Mouse (Mus musculus): Measurements from ENCODE around the gene Peak1. TPM values are rescaled to one million over a fixed set of nuclear protein-coding genes. Genes with fewer than 3 reads are reported as not detected.
A peak's percentile ranks its signal among the peaks of the same experiment; 100 is the strongest.

Gene Peak1
- polyA plus RNA-seq (2016; fragmentation: Nextera tagmentation; extraction: Ambion mirVana), result 5.4 and 5.7 TPM in 2 replicates

DNA sequence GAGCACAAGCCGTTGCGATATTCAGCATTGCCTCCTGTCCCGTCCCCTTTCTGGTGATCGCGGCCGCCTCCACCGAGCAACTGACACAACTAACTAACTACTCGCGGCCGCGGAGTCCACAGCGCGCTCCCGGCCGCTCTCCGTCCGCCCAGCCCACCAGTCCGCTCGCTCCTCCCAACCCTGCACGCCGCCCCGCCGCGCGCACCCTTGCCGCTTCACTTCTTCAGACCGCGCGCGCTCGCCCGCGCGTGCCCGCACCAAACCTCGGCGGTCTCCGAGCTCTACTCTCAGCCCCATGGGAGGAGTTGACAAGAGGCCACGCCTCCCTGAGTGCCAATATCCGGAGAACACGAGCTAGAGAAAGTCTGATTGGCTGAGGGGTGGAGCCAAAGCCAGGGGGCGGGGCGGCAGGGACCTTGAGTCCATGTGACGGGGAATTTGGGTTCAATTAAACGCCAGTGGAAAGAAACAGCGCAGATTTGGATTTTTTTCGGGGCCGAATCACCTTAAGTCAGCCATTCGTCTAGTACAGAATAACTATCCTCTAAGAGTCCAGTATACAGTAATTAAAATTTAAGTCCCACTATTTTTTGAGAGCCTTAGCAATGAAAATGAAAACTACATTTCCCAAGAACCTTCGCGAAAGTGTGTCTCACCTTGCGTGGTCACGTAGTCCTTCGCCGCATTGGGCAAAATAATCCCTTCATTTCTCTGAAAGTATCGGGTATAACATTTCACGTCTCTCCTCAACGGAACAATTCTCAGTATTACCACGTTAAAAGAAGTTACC lies at the start of gene Peak1, which contains the start of gene Hmg20a:
Gene Peak1, minus strand, starts transcription at position 120 of the 790 bp plus-strand sequence.
Gene Hmg20a, plus strand, starts transcription at position 662 of the 790 bp plus-strand sequence.
- WGBS (ENCODE audit: insufficient replicate concordance), result under 1% methylated on average over 59 of the region's 59 CpGs
- Histone ChIP-seq H3K36me3 (peaks cover 2% of the 10 kb centered on the region; the same call in 1 of the 2 replicates), H3K27ac (peak within 1 kb of the TSS; percentile 89), H3K27me3 (replicated peaks) (no peaks in the 10 kb centered on the region), H3K9ac (peak within 1 kb of the TSS; percentile 89), H3K4me1 (peaks cover 60% of the 10 kb centered on the region), H3K9me3 (replicated peaks) (no peaks in the 10 kb centered on the region), H3K4me3 (peak within 1 kb of the TSS; percentile 83), H3K4me2 (peak within 1 kb of the TSS; percentile 97)
- peak; percentile 97 for ATAC-seq

DNA sequence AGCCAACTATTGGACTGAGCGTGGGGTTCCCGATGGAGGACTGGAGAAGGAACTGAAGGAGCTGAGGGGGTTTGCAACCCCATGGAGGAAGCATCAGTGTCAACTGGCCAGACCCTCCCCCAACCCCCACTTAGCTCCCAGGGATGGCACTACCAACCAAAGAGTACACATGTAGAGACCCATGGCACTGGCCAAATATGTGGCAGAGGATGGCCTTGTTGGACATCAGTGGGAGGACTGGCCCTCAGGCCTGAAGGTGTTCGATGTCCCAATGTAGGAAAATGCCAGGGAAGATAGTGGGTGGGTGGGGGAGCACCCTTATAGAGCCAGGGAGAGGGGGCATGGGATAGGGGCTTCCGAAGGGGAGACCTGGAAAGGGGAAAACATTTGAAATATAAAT lies 48.4 kb upstream of the Peak1 start:
- no peak for ATAC-seq
- H3K4me3 ChIP-seq, result no peak overlapping the region

DNA sequence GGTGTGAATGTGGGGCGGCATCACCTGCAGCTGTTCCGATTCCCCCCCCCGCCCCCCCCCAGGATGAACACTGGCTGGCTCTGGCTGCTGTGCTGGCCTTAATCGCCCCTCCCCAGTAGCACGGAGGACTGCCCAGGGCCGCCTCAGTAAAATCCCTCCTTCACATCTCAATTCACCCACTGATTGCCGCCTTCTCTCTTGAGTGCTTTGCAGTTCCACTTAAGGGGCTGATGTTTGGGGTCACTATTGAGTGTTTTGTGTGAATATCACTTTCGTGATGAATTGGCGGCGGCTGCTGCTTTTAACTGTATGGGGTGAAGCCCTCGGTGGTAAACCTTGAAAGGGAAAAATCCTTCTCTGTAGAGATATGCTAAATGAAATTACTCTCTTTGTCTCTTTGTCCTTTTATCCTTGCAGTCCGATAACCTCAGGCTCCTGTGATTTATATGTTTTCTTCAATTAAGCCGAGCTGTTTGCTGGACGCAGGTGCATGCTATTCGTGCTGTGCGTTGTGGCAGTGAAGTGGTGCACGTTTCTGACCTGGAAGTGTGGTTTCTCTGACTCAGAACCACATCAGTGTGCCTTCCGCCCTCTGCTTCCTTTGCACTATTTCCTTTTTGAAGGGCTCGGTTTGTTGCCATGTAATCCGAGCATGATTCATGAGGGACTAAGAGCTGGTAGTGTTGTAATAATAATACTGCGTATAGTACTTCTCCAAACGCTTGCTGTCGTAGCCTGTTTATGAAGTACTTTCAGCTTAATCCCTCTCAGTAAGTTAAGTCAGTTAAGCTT lies 47.2 kb upstream of the Peak1 start:
- no peak overlapping the region for H3K9ac ChIP-seq
- H3K9me3 ChIP-seq (replicated peaks), result no peaks in the 10 kb centered on the region
- H3K4me1 ChIP-seq, result peaks cover 14% of the 10 kb centered on the region; the same call in 1 of the 2 replicates
- WGBS (ENCODE audit: insufficient replicate concordance), result 36% methylated on average over 23 of the region's 23 CpGs
- H3K36me3 ChIP-seq, result peaks cover 14% of the 10 kb centered on the region
- no peak overlapping the region for H3K4me3 ChIP-seq
- H3K27me3 ChIP-seq (replicated peaks), result no peaks in the 10 kb centered on the region
- H3K4me2 ChIP-seq, result peak overlapping the region; percentile 28; the same call in 1 of the 2 replicates
- peak overlapping the region; percentile 57; the same call in 1 of the 2 replicates for H3K27ac ChIP-seq
- no peak for ATAC-seq

More for the DNA sequence above, 48.4 kb upstream of the Peak1 start:
- 85% methylated on average over 4 of the region's 4 CpGs for WGBS (ENCODE audit: insufficient replicate concordance)
- no peaks in the 10 kb centered on the region for H3K9me3 ChIP-seq (replicated peaks)
- H3K4me1 ChIP-seq, result peaks cover 18% of the 10 kb centered on the region
- H3K9ac ChIP-seq, result no peak overlapping the region
- H3K36me3 ChIP-seq, result peaks cover 14% of the 10 kb centered on the region
- no peak overlapping the region for H3K27ac ChIP-seq
- H3K27me3 ChIP-seq (replicated peaks), result no peaks in the 10 kb centered on the region
- H3K4me2 ChIP-seq, result no peak overlapping the region

DNA sequence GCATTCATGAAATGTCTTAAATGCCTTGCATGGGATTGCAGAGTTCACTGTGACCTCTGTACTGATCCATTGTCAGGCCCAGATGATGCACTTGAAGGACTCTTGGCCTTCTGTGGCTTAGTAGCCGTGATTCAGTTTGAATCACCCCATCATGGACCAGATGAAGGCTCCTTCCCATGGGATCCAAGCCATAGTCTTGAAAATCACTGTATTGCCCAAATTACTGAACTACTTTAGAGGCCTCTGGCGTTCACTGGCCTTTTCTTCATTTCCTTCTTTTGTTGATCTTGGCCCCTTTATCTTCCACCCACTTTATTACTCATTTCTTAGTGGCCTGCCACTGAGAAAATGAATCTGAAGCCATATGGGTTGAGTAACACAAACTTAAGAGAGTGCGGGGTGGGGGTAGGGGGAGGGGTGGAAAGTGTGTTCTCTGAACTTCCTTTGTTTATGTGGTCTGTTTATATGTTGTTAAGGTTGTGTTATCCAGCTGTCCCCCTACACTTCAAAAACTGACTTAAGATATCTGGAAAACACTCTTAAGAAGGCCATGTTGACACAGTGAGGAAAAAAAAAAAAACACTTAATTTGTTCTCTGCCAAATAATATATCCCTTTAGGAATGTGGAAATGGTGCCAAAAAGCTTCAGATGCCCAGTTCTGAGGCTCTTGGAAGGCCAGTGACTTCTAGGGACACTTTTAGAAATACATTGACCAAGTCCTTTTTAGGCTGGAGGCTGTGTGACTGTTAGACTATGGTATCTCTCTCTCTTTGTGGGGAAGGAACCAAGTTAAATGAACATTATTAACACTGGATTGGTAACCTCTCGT lies 46.0 kb upstream of the Peak1 start:
- no peak for ATAC-seq
- peaks cover 8% of the 10 kb centered on the region for H3K36me3 ChIP-seq
- no peak overlapping the region for H3K27ac ChIP-seq
- H3K4me3 ChIP-seq, result no peak overlapping the region
- peaks cover 14% of the 10 kb centered on the region; the same call in 1 of the 2 replicates for H3K4me1 ChIP-seq
- H3K9me3 ChIP-seq (replicated peaks), result no peaks in the 10 kb centered on the region
- H3K27me3 ChIP-seq (replicated peaks), result no peaks in the 10 kb centered on the region
- 62% methylated on average over 4 of the region's 4 CpGs for WGBS (ENCODE audit: insufficient replicate concordance)
- H3K9ac ChIP-seq, result no peak overlapping the region
- H3K4me2 ChIP-seq, result no peak overlapping the region

DNA sequence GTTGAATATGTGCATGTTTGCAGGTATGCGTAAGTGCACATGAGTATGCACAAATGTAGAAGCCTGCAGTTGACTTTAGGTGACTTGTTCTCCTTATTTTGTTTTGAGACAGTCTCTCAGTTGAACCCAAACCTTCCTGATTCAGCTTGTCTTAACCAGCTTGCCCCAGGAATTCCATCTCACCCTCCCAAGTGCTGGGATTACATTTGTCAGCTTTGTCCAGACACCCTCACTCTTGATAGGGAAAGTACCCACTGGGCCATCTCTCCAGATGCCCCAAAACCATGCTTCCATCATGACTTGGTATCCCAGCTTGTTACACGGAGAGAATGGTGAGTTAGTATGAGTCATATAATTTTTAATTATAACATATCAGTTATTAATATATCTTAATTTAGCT lies 45.2 kb upstream of the Peak1 start:
- H3K27me3 ChIP-seq (replicated peaks), result no peaks in the 10 kb centered on the region
- WGBS (ENCODE audit: insufficient replicate concordance), result 84% methylated on average over 2 of the region's 2 CpGs
- no peak overlapping the region for H3K4me3 ChIP-seq
- no peak overlapping the region for H3K4me2 ChIP-seq
- H3K4me1 ChIP-seq, result peaks cover 14% of the 10 kb centered on the region; the same call in 1 of the 2 replicates
- H3K27ac ChIP-seq, result 0 out of 2 replicates have a peak overlapping the region, but pooled peaks have one; percentile 2
- H3K9ac ChIP-seq, result no peak overlapping the region
- H3K9me3 ChIP-seq (replicated peaks), result no peaks in the 10 kb centered on the region
- H3K36me3 ChIP-seq, result peaks cover 7% of the 10 kb centered on the region
- ATAC-seq, result no peak

DNA sequence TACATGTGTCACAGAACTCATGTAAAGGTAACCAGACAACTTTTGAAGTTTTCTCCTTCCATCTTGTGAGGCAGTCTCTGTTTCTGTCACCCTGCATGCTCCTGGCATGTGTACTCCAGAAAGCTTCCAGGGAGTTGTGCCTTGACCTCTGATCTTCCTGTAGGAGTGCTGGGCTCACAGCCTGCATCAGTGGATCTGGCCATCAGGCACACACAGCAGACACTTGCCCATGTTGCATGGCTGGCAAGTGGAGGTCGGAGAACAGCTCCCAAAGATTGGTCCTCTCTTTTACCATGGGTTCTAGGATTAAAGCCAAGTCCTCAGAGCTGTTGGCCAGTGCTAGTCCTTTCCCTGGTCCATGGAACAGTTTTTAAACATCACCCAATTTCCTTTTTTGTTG lies 44.7 kb upstream of the Peak1 start:
- Histone ChIP-seq H3K36me3 (peaks cover 4% of the 10 kb centered on the region; the same call in 1 of the 2 replicates), H3K4me3 (no peak overlapping the region), H3K4me2 (no peak overlapping the region), H3K27me3 (replicated peaks) (no peaks in the 10 kb centered on the region), H3K4me1 (peaks cover 14% of the 10 kb centered on the region; the same call in 1 of the 2 replicates), H3K27ac (0 out of 2 replicates have a peak overlapping the region, but pooled peaks have one; percentile 2), H3K9ac (no peak overlapping the region), H3K9me3 (replicated peaks) (no peaks in the 10 kb centered on the region)
- ATAC-seq, result no peak
- WGBS (ENCODE audit: insufficient replicate concordance), result 79% methylated on average over 1 of the region's 1 CpGs

DNA sequence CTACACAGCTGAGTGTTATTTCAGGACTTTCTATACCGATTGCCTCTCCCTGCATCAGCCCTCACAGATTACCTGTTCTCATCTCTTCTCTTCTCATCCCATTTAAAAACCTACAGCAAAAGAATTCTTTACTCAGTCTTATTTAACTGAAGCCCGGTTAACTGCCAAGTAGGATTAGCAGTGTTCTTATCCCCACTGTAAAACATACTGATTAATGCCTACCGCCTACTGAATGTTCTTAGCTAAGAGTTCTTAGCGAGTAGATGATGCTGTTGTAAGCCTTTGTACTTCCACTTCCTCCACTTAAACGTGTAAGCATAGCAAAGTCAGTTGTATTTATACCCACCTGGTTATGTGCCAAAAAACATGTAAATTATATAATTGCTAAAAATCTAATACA lies 43.1 kb upstream of the Peak1 start:
- Histone ChIP-seq H3K9ac (no peak overlapping the region), H3K9me3 (replicated peaks) (no peaks in the 10 kb centered on the region), H3K36me3 (no peaks in the 10 kb centered on the region), H3K27me3 (replicated peaks) (no peaks in the 10 kb centered on the region), H3K4me2 (no peak overlapping the region), H3K4me1 (peaks cover 14% of the 10 kb centered on the region; the same call in 1 of the 2 replicates), H3K27ac (no peak overlapping the region), H3K4me3 (no peak overlapping the region)
- 73% methylated on average over 5 of the region's 5 CpGs for WGBS (ENCODE audit: insufficient replicate concordance)
- ATAC-seq, result no peak

DNA sequence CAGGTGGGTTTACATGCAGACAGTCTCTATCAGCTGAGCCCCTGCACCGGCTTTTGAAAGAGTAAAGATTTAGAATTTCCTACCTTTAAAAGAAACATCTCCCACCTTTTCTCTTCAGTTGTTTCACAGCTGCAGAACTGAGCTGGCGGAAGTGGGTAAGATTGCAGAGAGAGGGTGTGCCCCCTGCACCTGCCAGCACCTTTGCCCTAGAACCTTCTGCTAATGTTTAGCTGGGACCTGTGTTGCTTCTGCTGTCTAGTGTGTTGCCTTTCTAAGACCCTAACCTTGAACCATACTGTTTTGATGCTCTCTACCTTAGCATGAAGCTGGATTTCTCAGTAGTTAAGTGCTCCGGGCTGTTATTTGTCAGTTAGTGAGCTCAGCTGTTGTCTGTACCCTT lies 38.6 kb upstream of the Peak1 start:
- peaks cover 3% of the 10 kb centered on the region; the same call in 1 of the 2 replicates for H3K36me3 ChIP-seq
- WGBS (ENCODE audit: insufficient replicate concordance), result 85% methylated on average over 3 of the region's 3 CpGs
- no peaks in the 10 kb centered on the region for H3K9me3 ChIP-seq (replicated peaks)
- no peak overlapping the region for H3K4me3 ChIP-seq
- H3K27ac ChIP-seq, result no peak overlapping the region
- no peak for ATAC-seq
- no peak overlapping the region for H3K4me2 ChIP-seq
- H3K9ac ChIP-seq, result no peak overlapping the region
- peaks cover 23% of the 10 kb centered on the region for H3K4me1 ChIP-seq
- no peaks in the 10 kb centered on the region for H3K27me3 ChIP-seq (replicated peaks)

DNA sequence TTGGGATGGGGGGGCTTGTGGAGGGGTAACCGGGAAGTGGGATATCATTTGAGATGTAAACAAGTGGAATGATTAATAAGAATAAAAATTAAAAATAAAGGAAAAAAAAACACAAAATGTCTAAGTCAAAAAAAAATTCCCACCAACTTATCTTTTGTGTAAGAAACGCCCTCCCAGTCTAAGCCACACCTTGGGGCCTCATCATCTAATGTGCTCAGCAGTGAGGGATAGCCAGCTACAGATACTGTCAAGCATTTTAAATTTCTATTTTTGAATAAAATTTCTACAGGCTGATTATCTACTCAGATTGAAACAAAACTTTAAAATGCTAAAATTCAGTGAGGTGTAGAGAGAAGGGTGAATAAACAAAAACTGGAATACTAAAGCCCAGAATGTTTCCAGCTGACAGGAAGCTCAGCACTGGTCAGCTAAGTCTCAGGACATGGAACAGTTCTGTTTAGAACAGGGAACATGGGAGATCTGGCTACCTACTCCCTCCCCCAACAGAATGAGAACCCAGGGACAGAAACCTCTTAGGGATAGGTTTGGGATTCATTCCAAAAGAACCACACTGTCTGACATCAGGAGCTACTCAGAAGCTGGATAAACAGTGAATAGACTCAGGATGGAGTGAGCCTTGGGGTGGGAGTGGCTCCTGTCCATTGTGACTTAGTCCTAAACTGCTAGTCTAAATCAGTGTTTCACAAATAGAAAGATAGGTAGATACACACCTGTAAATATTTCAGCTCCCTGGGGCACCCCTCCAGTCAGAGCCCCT lies 35.4 kb upstream of the Peak1 start:
- peaks cover 23% of the 10 kb centered on the region for H3K4me1 ChIP-seq
- WGBS (ENCODE audit: insufficient replicate concordance), result 49% methylated on average over 2 of the region's 2 CpGs
- H3K27me3 ChIP-seq (replicated peaks), result no peaks in the 10 kb centered on the region
- H3K4me2 ChIP-seq, result peak overlapping the region; percentile 42
- peaks cover 3% of the 10 kb centered on the region; the same call in 1 of the 2 replicates for H3K36me3 ChIP-seq
- peak overlapping the region; percentile 24; the same call in 1 of the 2 replicates for H3K9ac ChIP-seq
- H3K9me3 ChIP-seq (replicated peaks), result no peaks in the 10 kb centered on the region
- peak overlapping the region; percentile 48; the same call in 1 of the 2 replicates for H3K27ac ChIP-seq
- no peak overlapping the region for H3K4me3 ChIP-seq
- peak; percentile 81 for ATAC-seq

DNA sequence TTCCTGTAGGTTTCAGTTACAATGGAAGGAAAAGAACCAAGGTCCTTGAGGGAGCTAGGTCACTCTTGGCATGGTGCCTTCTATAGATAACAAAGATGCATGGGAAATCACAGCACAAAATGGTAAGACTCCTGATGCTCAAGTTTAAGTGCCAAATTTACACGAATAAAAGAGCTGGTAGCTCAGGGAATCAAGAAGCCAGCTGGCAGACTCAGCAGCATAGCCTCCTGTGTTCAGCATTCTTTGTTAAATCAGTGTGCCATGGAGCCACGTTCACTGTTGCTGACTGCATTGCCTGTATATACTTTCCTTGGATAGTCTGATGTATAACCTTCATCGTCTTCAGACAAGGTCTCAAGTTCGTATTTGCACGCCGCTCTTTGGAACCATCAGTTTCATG lies 33.7 kb upstream of the Peak1 start:
- no peaks in the 10 kb centered on the region for H3K27me3 ChIP-seq (replicated peaks)
- H3K9me3 ChIP-seq (replicated peaks), result no peaks in the 10 kb centered on the region
- H3K27ac ChIP-seq, result no peak overlapping the region
- WGBS (ENCODE audit: insufficient replicate concordance), result 86% methylated on average over 6 of the region's 6 CpGs
- peaks cover 3% of the 10 kb centered on the region; the same call in 1 of the 2 replicates for H3K36me3 ChIP-seq
- no peak overlapping the region for H3K9ac ChIP-seq
- no peak overlapping the region for H3K4me2 ChIP-seq
- peaks cover 23% of the 10 kb centered on the region for H3K4me1 ChIP-seq
- ATAC-seq, result no peak
- no peak overlapping the region for H3K4me3 ChIP-seq

Data from liver, embryonic 12.5 days (tissue).